Mouse (Mus musculus): ENCODE measurements at regions not wholly inside any gene's neighbourhood (a gene's known extent, or its start where the extent isn't known, plus 50 kb on each side); places are given as distances from the start of the nearest gene placed in this dataset.

GRCm38 (mm10) chr9:116330796-116331195 is 155.6 kb upstream of the Tgfbr2 start:
- no peak for DNase-seq (ENCODE audit: low spot score)

DNA sequence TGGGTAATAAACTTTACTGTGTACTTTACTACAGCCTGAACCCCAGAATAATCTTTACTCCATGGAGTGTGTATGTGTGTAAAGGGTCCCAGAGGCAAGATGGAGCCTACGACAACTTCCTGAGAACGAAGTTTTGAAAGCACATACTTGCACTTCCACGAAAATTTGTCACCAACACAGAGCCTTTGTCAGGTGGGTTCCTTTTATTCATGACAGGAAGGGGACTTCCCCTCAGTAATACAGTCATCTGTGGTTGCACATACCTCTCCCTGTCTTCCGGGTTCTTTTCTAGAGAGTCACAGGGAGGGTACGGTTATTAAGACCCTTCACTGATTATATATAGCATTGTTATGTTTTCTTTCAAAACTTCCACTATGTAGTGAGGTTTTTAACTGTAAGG is 154.0 kb upstream of the Tgfbr2 start:
- DNase-seq (ENCODE audit: low spot score), result no peak

GRCm38 (mm10) chr9:116328201-116328600 is 153.0 kb upstream of the Tgfbr2 start:
- no peak for DNase-seq (ENCODE audit: low spot score)

- no peak for DNase-seq (ENCODE audit: low spot score)
Observed at GRCm38 (mm10) chr9:116327080-116327479, 151.9 kb upstream of the Tgfbr2 start.

DNA sequence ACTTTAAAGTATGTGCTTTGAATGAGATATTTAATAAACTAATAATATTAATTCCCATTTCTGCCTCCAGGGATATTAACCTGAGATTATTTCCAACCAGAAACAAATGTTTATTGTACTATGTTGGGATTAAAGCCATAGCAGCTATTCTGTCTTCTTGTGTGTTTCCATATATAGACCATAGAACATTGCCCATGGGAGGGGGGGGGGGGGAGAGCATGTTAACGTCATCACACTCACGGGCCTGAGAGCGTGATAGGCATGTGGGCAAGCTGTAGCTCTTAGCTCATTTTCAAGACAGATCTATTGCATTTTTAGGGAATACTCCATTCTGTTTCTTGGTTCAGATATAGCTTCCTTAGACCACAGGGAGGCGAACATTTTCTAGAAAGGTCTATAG is 149.8 kb upstream of the Tgfbr2 start:
- no peak for DNase-seq (ENCODE audit: low spot score)

- no peak for DNase-seq (ENCODE audit: low spot score)
Observed at GRCm38 (mm10) chr9:116323871-116324721, 148.9 kb upstream of the Tgfbr2 start.

DNA sequence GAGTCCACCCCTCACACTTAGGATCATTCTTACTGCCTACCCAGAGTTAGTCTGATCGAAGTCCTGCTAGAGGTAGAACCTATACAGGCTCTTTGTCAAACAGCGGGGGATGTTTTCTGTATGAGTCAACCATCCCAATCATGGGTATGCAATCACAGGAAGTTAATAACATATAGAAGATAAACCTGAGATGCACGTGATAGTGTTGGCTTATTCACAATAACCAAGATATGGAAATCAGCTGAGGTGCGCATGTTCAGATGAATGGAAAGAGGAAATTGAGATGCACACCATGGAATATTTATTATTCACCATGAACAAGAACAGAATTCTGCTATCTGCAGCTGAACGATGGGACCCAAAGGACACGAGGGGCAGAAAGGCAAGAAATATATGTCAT is 146.7 kb upstream of the Tgfbr2 start:
- DNase-seq (ENCODE audit: low spot score), result no peak

GRCm38 (mm10) chr9:116319421-116319820 is 144.3 kb upstream of the Tgfbr2 start:
- no peak for DNase-seq (ENCODE audit: low spot score)

DNA sequence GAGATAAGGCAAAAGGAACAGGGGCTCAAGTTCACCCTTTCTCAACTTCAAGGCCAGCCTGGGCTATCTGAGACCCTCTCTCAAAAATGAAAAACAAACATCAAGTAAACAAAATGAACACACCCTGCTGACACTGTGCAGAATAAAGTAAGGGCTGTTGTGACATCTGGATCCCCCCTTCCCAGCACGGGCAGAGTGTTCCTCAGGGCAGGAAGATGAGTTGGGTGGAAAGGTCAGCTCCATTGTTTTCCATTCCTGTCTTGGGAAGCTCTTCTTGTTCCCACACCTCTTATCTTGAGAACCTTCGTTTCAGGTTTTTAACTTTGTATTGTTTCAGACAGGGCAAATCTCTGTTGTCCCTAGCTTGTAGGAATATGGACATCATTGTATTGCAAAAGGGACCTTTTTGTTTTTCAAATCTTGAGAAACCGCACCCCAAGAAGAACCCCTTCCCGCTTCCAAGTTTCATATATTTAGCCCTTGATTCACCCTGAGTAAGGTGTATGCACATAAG is 141.5 kb upstream of the Tgfbr2 start:
- DNase-seq (ENCODE audit: low spot score), result no peak

DNA sequence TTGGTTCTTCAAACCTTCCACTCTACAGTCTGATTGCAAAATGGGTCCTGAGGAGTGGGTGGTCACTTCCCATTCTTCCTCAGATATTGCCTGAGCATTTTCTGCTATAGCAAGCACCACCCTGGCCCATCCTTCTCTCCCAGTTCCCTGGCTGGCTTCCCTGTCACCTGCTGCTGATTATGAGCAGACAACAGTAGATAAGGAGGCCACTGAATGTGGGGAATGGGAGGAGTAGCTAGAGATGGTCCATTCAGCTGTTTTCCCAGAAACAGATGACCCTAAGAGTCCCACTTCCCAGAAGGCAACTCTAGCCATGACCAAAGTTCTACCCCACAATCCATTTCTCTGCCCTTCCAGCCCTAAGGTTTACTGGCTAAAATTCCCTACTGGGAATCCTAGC is 139.6 kb upstream of the Tgfbr2 start:
- no peak for DNase-seq (ENCODE audit: low spot score)

DNA sequence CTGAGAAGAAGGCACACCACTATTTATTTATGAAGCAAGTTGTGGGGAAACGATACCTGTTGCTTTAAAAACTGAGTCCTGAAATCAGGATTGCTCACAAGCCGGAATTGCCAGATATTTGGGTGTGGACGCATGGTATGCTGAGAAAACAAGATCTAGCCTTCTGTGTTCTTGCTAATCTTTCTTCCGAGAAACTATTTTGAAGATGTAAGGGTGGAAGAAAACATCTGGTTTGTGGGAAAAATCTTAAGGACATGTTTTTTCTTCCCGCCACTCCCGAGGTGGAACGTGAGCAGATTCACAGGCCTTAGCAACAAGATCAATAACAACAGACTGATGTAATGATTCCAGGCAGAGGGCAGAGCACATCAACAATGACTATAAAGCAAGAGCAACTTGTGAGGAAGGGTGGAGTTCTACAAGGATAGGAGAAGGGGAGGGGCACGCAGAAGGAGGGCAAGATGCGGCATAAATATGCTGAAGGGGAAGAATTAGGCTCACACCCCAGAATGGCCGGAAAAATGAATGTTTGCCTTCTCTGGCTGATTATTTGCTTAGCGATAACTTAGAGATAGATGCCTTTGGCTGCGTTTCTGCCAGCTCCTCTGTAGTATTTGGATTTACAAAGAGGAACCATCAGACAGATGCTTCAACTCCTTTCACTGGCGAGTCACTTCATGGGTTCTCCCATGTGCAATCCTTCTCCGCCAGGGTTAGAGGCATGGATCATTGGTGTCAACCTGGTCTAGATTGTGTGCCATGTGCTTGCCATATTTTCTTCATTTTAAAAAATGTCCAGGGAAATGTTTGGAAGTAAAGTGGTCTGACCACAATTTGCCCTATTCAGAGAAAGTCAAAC is 139.0 kb upstream of the Tgfbr2 start:
- peak; percentile 5 for DNase-seq (ENCODE audit: low spot score)

- no peak for DNase-seq (ENCODE audit: low spot score)
Observed at GRCm38 (mm10) chr9:116311364-116311763, 136.2 kb upstream of the Tgfbr2 start.

DNA sequence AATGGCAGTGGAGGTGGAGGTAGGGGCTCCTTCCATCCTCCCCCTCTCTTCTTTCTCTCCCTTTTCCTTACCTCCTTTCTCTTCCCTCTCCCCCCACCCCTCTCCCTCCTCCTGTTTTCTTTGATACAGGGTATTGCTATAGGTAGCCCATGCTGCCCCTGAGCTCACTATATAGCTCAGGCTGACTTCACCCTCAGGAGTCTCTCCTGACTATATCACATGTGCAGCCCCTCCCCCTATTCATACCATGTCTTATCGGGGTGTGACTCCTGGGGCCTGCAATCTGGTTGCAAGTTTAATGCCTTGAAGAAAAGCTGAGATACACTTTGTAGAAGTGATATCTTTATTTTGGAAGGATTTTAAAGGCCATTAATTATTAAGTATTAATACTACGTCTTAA is 126.4 kb upstream of the Tgfbr2 start:
- no peak for DNase-seq (ENCODE audit: low spot score)

- no peak for DNase-seq (ENCODE audit: low spot score)
Observed at GRCm38 (mm10) chr9:116298791-116299190, 123.6 kb upstream of the Tgfbr2 start.

DNA sequence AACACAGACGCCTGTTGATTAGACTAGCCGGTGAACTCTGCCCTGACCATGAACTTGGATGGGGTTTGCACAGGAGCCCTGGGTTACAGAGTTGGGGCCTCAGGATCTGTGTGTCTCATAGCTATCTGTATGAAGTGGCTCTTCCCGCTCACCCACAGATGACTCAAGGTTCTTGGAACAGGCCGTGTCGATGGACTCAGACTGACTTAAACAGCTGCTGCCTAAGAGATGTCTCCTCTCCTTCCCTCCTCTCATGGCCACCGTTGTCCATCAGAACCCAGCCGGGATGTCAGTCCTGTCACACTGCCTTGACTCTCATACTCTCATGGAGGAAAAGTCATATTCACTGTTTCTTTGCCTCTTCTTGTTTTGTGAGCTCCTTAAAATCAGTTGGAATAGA is 121.2 kb upstream of the Tgfbr2 start:
- DNase-seq (ENCODE audit: low spot score), result no peak

- no peak for DNase-seq (ENCODE audit: low spot score)
Observed at GRCm38 (mm10) chr9:116294073-116294472, 118.9 kb upstream of the Tgfbr2 start.

GRCm38 (mm10) chr9:116293110-116293509 is 118.0 kb upstream of the Tgfbr2 start:
- DNase-seq (ENCODE audit: low spot score), result no peak

GRCm38 (mm10) chr9:116291624-116292023 is 116.5 kb upstream of the Tgfbr2 start:
- DNase-seq (ENCODE audit: low spot score), result no peak

DNA sequence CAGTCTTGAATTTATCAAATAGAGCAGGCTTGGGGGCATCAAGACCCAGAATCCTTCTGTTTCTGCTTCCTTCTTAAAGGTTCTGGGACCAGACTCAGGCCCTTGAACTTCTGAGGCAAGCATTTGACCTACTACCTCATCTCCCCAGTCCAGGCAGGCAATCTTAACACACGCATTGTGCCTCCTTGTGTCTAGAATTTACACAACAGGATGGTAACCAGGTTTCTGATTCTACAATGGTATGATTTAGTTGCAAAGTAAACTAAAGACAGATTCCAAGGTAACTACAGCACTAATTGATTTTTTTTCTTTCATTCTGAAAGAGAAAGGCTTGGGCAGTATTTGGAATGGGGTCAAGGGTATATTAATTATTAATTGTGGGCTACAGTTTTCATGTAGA is 115.7 kb upstream of the Tgfbr2 start:
- no peak for DNase-seq (ENCODE audit: low spot score)

- DNase-seq (ENCODE audit: low spot score), result no peak
Observed at GRCm38 (mm10) chr9:116285691-116286431, 110.7 kb upstream of the Tgfbr2 start.

DNA sequence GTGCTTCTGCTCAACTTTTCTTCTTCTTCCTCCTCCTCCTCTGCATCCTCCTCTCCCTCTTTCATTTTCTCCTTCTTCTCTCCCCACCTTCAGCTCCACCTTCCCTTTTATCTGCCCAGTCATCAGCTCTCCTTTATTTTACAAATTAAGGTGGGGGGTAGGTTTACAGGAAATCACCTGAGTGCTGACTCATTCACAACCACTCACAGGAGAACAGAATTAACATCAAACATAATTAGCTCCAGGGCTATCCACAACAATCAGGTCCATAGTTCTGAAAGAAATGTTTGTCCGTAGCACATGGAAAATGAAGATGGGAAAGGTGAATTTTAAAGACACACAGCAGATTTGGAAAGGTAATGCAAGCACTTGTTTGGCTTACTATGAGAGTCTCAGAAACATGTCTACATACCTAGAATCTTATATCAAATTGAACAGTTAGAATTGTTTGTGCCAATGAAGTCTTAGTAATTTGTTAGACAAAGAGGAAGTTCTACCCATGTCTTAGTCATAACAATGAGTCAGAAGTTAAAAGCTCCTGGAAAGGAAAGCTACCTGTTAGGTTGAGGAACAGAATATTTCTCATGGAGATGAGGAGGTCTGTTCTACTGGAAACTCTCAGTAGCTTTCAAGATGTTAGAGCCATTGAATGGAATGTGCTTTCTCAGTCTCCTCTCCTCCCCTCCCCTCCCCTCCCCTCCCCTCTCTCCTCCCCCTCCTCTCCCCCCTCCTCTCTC is 108.8 kb upstream of the Tgfbr2 start:
- DNase-seq (ENCODE audit: low spot score), result no peak

- DNase-seq (ENCODE audit: low spot score), result no peak
Observed at GRCm38 (mm10) chr9:116281654-116282053, 106.5 kb upstream of the Tgfbr2 start.

Data from testis, postnatal 14 days (tissue).